Mouse (Mus musculus) layer of hippocampus, postnatal 25 days (tissue): ENCODE data around the gene Gm11146. TPM values are rescaled to one million over a fixed set of nuclear protein-coding genes. Genes with fewer than 3 reads are reported as not detected.

ENCODE experiments used
- DNase-seq, 2 experiments: peaks; one replicate each; pipeline ENCODE4 v3.0.0; 2022; ENCODE audit warnings: mixed read lengths in 2 of 2, low spot score in 1 of 2; ENCODE audit errors: extremely low spot score in 1 of 2
- microRNA-seq, 2 experiments: library from miRNA; unstranded; fragments of <30 nt; microRNA quantifications; one replicate each; pipeline ENCODE4 v1.2.0; 2021
- total RNA-seq, 2 experiments: library from RNA; stranded (reverse); gene quantifications; 2 replicates each; pipeline ENCODE4 v1.2.3; 2021

Gene Gm11146
- total RNA-seq, 2 experiments from 2014 or later = not detected

DNA sequence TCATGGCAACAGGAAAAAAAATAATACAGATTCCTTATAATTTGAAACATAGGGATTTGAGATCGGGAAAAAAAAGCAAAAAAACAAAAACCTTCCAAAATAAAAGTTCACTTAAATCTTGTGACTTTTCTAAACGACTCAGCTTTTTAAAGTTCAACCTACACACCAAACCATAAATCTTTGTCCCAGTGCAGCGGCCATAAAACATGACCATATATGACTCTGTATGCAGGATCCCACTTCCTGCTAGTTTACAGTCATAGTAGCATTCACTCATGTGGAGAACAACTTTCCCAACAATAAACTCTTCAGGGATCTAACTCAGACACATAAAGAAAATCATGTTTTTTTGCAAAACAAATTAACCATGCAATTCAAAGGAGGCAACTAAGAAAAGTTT lies 39.0 kb downstream of the Gm11146 start:
- DNase-seq = no peak

DNA sequence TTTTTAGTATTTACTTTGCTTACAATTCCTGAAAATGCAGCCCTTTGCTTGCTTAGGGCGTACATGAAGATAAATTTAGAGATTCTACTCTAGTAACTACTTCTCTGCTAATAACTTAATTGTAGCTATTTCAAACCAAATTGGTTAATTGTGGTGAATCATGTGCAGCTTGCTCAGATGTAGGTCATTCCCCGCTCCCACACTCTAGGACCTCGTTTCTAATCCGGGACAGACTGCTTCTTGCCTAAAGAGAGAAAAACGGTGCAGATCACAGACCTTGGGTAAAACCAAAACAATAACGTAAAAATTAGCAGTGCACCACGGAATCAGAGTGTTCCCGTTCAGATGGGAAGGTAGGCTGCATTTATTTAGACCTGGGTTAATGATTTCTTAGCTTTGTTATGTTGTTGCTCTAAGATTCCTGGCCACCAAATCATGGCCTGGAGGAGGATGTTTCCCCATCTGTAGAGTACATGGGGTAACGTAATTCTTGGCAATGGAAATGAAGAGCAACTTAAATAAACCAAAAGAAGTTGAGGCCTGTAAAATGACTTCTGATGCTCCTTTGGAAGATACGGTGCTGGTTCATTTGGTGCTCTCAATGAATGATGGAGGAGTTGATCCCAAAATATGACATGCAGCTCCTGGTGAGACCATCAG lies 45.3 kb downstream of the Gm11146 start:
- DNase-seq = no peak

DNA sequence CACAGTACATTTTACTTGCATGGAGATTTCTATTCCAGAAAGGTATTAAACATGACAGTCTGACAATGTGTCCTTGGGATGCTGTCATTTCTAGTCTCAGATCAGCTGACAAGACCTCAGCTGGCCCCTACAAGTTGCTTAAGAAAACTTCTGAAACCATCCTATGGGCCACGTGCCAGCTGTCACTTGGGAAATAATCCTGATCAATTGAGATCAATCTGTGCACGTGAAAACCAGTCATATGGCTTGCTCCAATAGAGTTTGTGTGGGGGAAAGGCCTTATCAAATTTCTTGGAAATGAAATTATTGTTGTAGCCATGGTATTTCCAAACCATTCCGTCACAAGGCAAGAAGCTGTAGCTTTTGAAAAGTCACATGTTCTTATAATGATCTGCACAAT lies 50.8 kb downstream of the Gm11146 start:
- DNase-seq = no peak

Small RNA genes within 50 kb of the gene (microRNA-seq; reads per million reads assigned to microRNA genes)
- gene Mir125b-2 (524 to 544 reads per million in 2 experiments), gene Mir99a (23,660 to 36,024 reads per million in 2 experiments), gene Mirlet7c-1 (715 to 722 reads per million in 2 experiments)
